Mouse (Mus musculus): ENCODE measurements around the gene Cdh13.
"Not testable (repeated sequence)": the region's sequence is repeated elsewhere in the genome, so short reads cannot be mapped to it uniquely, and the experiment has no call there.

Cdh13 gene

GRCm38 (mm10) chr8:119281761-119282160, 998.2 kb downstream of the Cdh13 start:
- DNase-seq, result peak; percentile 84 to 86

GRCm38 (mm10) chr8:119284516-119284915, 1001.0 kb downstream of the Cdh13 start:
- DNase-seq, result peak; percentile 73 to 76

- DNase-seq, result peak; percentile 99
Observed at GRCm38 (mm10) chr8:119284920-119285319, 1001.4 kb downstream of the Cdh13 start.

- DNase-seq, result no peak
Observed at GRCm38 (mm10) chr8:119295477-119295876, 1011.9 kb downstream of the Cdh13 start.

GRCm38 (mm10) chr8:119297752-119298151, 1014.2 kb downstream of the Cdh13 start:
- peak; percentile 73 to 75 for DNase-seq

- DNase-seq, result no peak
Observed at GRCm38 (mm10) chr8:119300335-119300734, 1016.8 kb downstream of the Cdh13 start.

GRCm38 (mm10) chr8:119304196-119304595, 1020.7 kb downstream of the Cdh13 start:
- DNase-seq, result peak; percentile 59 to 75

- peak in 1 of 2 experiments; percentile 46 for DNase-seq
Observed at GRCm38 (mm10) chr8:119311412-119311811, 1027.9 kb downstream of the Cdh13 start.

GRCm38 (mm10) chr8:119323215-119323614, 1039.7 kb downstream of the Cdh13 start:
- no peak for DNase-seq

- DNase-seq, result no peak
Observed at GRCm38 (mm10) chr8:119339546-119339945, 1056.0 kb downstream of the Cdh13 start.

- no peak for DNase-seq
Observed at GRCm38 (mm10) chr8:119343606-119344005, 1060.1 kb downstream of the Cdh13 start.

GRCm38 (mm10) chr8:119344190-119344856, 1060.8 kb downstream of the Cdh13 start, which contains the start of gene Hsbp1:
Hsbp1 (plus strand) TSS chr8:119344488.
- peak; percentile 96 to 98 for DNase-seq

- peak; percentile 30 to 41 for DNase-seq
Observed at GRCm38 (mm10) chr8:119345029-119345682, 1061.6 kb downstream of the Cdh13 start.

- peak in 1 of 2 experiments; percentile 26 for DNase-seq
Observed at GRCm38 (mm10) chr8:119345683-119346075, 1062.1 kb downstream of the Cdh13 start.

- no peak for DNase-seq
Observed at GRCm38 (mm10) chr8:119351647-119352046, 1068.1 kb downstream of the Cdh13 start.

GRCm38 (mm10) chr8:119352977-119353658, 1069.6 kb downstream of the Cdh13 start:
- DNase-seq, result peak; percentile 53 to 68

GRCm38 (mm10) chr8:119353659-119354023, 1070.1 kb downstream of the Cdh13 start:
- DNase-seq, result no peak

GRCm38 (mm10) chr8:119356631-119357030, 1073.1 kb downstream of the Cdh13 start:
- DNase-seq, result not testable (repeated sequence)

GRCm38 (mm10) chr8:119358175-119358574, 1074.6 kb downstream of the Cdh13 start:
- no peak for DNase-seq

GRCm38 (mm10) chr8:119358836-119359235, 1075.3 kb downstream of the Cdh13 start:
- peak; percentile 55 to 83 for DNase-seq

- peak in 1 of 2 experiments; percentile 35 for DNase-seq
Observed at GRCm38 (mm10) chr8:119360686-119361295, 1077.3 kb downstream of the Cdh13 start.
